Mouse (Mus musculus) CH12.LX (cell line): ENCODE results near the gene Rhobtb3. TPM values are rescaled to one million over a fixed set of nuclear protein-coding genes. Genes with fewer than 3 reads are reported as not detected.

ENCODE experiments used
- DNase-seq: peaks from one replicate; pipeline ENCODE4 v3.0.0-alpha.2; 2013; ENCODE audit errors: extremely low read depth
- H3K27ac ChIP-seq: 2 replicates; pipeline ENCODE4 v1.5.1; 2012; ENCODE audit warnings: low read depth, mild to moderate bottlenecking, control low read depth, moderate library complexity; ENCODE audit not compliant: insufficient read depth
- H3K27me3 ChIP-seq: replicated peaks from 2 replicates; pipeline ENCODE3; 2012; ENCODE audit warnings: inconsistent platforms
- H3K36me3 ChIP-seq, 2 experiments: replicated peaks in 1 of 2; 2 replicates each; pipeline versions ENCODE3 to v1.6.1; 2012; ENCODE audit warnings: inconsistent platforms in 1 of 2, low read length in 1 of 2, mild to moderate bottlenecking in 1 of 2, mixed read lengths in 1 of 2, moderate library complexity in 1 of 2; ENCODE audit not compliant: control insufficient read depth in 1 of 2, insufficient read depth in 1 of 2
- H3K4me1 ChIP-seq, 2 experiments: 2 replicates each; pipeline ENCODE4 v1.6.1; 2012; ENCODE audit warnings: inconsistent platforms in 1 of 2, moderate library complexity in 1 of 2; ENCODE audit not compliant: insufficient read depth in 2 of 2, control insufficient read depth in 1 of 2
- H3K4me2 ChIP-seq: 2 replicates; pipeline ENCODE4 v1.6.1; 2012; ENCODE audit warnings: low read depth, mild to moderate bottlenecking, control low read depth; ENCODE audit not compliant: poor library complexity, insufficient read depth, severe bottlenecking
- H3K4me3 ChIP-seq, 3 experiments: fragments of 150-350 bp in 1 of 3; sonication (generic) in 1 of 3; replicated peaks in 1 of 3; 2 replicates each; pipeline versions ENCODE3 to v1.5.1; 2011 to 2012; ENCODE audit warnings: low read depth in 2 of 3, low read length in 2 of 3, mild to moderate bottlenecking in 2 of 3, moderate library complexity in 2 of 3, control low read depth in 1 of 3, improper control_type of control experiment in 1 of 3, inconsistent platforms in 1 of 3, mixed read lengths in 1 of 3; ENCODE audit not compliant: poor library complexity in 1 of 3
- H3K79me2 ChIP-seq: replicated peaks from 2 replicates; pipeline ENCODE4 v1.6.1; 2012; ENCODE audit warnings: mild to moderate bottlenecking, moderate library complexity; ENCODE audit not compliant: control insufficient read depth, poor library complexity, insufficient read depth, severe bottlenecking; ENCODE audit errors: extremely low read depth
- H3K9ac ChIP-seq: 2 replicates; pipeline ENCODE4 v1.6.1; 2012; ENCODE audit warnings: low read depth, mild to moderate bottlenecking, control low read depth, moderate library complexity; ENCODE audit not compliant: insufficient read depth
- H3K9me3 ChIP-seq: replicated peaks from 2 replicates; pipeline ENCODE3; 2012; ENCODE audit warnings: low read length, inconsistent platforms, mixed read lengths
- BHLHE40 ChIP-seq: IDR thresholded peaks from 2 replicates; pipeline ENCODE4 v1.6.1; 2011; ENCODE audit warnings: mild to moderate bottlenecking, low read depth, low read length, improper control_type of control experiment
- CHD1 ChIP-seq: IDR thresholded peaks from 2 replicates; pipeline ENCODE4 v1.6.1; 2012; ENCODE audit warnings: low read depth, low read length, improper control_type of control experiment, inconsistent platforms
- EP300 ChIP-seq: IDR thresholded peaks from 2 replicates; pipeline ENCODE4 v1.6.1; 2011; ENCODE audit warnings: low read length, improper control_type of control experiment
- HCFC1 ChIP-seq: IDR thresholded peaks from 2 replicates; pipeline ENCODE4 v1.6.1; 2012; ENCODE audit warnings: low read depth, mild to moderate bottlenecking, inconsistent platforms, low read length, improper control_type of control experiment
- IRF4 ChIP-seq: IDR thresholded peaks from 2 replicates; pipeline ENCODE4 v1.6.1; 2014; ENCODE audit warnings: low read depth, mild to moderate bottlenecking, inconsistent platforms, low read length, improper control_type of control experiment
- JUN ChIP-seq: IDR thresholded peaks from 2 replicates; pipeline ENCODE4 v1.6.1; 2011; ENCODE audit warnings: low read depth, mild to moderate bottlenecking, low read length, improper control_type of control experiment, moderate library complexity; ENCODE audit not compliant: insufficient read depth
- JUND ChIP-seq: conservative IDR thresholded peaks from 2 replicates; pipeline ENCODE4 v1.6.1; 2011; ENCODE audit warnings: low read depth, low read length, improper control_type of control experiment
- MAFK ChIP-seq: IDR thresholded peaks from 2 replicates; pipeline ENCODE4 v1.6.1; 2011; ENCODE audit warnings: low read length, improper control_type of control experiment; ENCODE audit not compliant: insufficient replicate concordance
- MAX ChIP-seq: IDR thresholded peaks from 2 replicates; pipeline ENCODE4 v1.6.1; 2011; ENCODE audit warnings: low read length, improper control_type of control experiment
- MAZ ChIP-seq: IDR thresholded peaks from 2 replicates; pipeline ENCODE4 v1.6.1; 2012; ENCODE audit warnings: low read depth, mild to moderate bottlenecking, inconsistent platforms, low read length, improper control_type of control experiment, moderate library complexity
- MEF2A ChIP-seq: IDR thresholded peaks from 2 replicates; pipeline ENCODE4 v1.6.1; 2014; ENCODE audit warnings: low read depth, mild to moderate bottlenecking, inconsistent platforms, low read length, improper control_type of control experiment, borderline replicate concordance
- NELFE ChIP-seq: IDR thresholded peaks from 2 replicates; pipeline ENCODE4 v1.6.1; 2011; ENCODE audit warnings: low read depth, low read length, improper control_type of control experiment
- POLR2A ChIP-seq: IDR thresholded peaks from 2 replicates; pipeline ENCODE4 v1.6.1; 2011; ENCODE audit warnings: low read depth, mild to moderate bottlenecking, improper control_type of control experiment, low read length
- POLR2AphosphoS2 ChIP-seq: IDR thresholded peaks from 2 replicates; pipeline ENCODE4 v1.6.1; 2011; ENCODE audit warnings: low read depth, low read length, improper control_type of control experiment
- RAD21 ChIP-seq: IDR thresholded peaks from 2 replicates; pipeline ENCODE4 v1.6.1; 2011; ENCODE audit warnings: low read depth, mild to moderate bottlenecking, low read length, improper control_type of control experiment, moderate library complexity
- RCOR1 ChIP-seq: conservative IDR thresholded peaks from 2 replicates; pipeline ENCODE4 v1.6.1; 2012; ENCODE audit warnings: low read depth, mild to moderate bottlenecking, inconsistent platforms, low read length, improper control_type of control experiment
- SIN3A ChIP-seq: IDR thresholded peaks from 2 replicates; pipeline ENCODE4 v1.6.1; 2012; ENCODE audit warnings: low read length, improper control_type of control experiment, inconsistent platforms
- USF1 ChIP-seq: IDR thresholded peaks from 2 replicates; pipeline ENCODE4 v1.6.1; 2014; ENCODE audit warnings: low read depth, mild to moderate bottlenecking, inconsistent platforms, low read length, improper control_type of control experiment
- USF2 ChIP-seq: conservative IDR thresholded peaks from 2 replicates; pipeline ENCODE4 v1.6.1; 2011; ENCODE audit warnings: low read depth, low read length, improper control_type of control experiment
- ZC3H11A ChIP-seq: IDR thresholded peaks from 2 replicates; pipeline ENCODE4 v1.6.1; 2012; ENCODE audit warnings: low read depth, mild to moderate bottlenecking, inconsistent platforms, low read length, improper control_type of control experiment
- dilution Hi-C: fragments of 300-500 bp; cut with MboI; formaldehyde crosslinking; loops from 2 replicates; pipeline ENCODE4 v1.14.3; 2020; ENCODE audit warnings: low sequenced_read_pairs; ENCODE audit not compliant: extremely low pct_unique_long_range_greater_than_20kb, extremely low pct_ligation_motif_present
- in situ Hi-C: fragments of 300-500 bp; cut with MboI; formaldehyde crosslinking; loops from 3 replicates; pipeline ENCODE4 v1.14.3; 2019; ENCODE audit warnings: low sequenced_read_pairs, low pct_ligation_motif_present, low pct_unique_long_range_greater_than_20kb, mixed read lengths
- polyA plus RNA-seq: library from polyadenylated mRNA; unstranded; fragments of >175 nt; gene quantifications from 2 replicates; pipeline ENCODE4 v1.2.1, GENCODE M21; 2012; ENCODE audit warnings: low read depth; ENCODE audit not compliant: insufficient read length
- total RNA-seq, 2 experiments: library from RNA; depleted of rRNA; stranded (reverse); fragments of 300-350 nt in 1 of 2; fragments of >200 nt in 1 of 2; gene quantifications; 2 replicates each; pipeline ENCODE4 v1.2.3; 2012 to 2014

Rhobtb3 gene
- total and polyA plus RNA-seq, 3 experiments = 2.0 to 3.6 (median 3.4) TPM

DNA sequence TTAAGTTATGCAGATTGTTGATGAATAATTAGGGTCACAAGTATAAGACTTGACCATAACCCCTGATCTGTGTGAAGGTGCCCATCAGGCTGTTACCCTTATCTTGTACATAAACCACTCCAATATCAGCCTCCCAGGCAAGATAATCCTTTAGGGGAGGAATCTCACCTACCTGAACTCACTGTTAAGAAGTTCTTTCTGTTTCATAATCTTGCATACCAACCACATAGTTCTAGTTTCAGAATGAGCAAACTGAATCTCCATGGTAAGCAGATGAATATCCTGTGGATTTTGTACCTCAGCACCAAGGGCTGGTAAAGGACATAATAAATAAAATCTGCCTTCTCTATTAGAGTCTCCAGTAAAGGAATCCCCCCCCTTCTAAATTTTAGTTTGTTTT, 111.0 kb downstream of the Rhobtb3 start:
- in situ Hi-C loops = no loop called here
- Histone ChIP-seq H3K9ac (no peak overlapping the region), H3K79me2 (no peaks in the 10 kb centered on the region), H3K27me3 (no peaks in the 10 kb centered on the region), H3K4me1 (peaks cover 4 to 24% of the 10 kb centered on the region in 2 experiments; a peak in 3 of 4 replicates)
- TF ChIP-seq IRF4 (peak; percentile 91), JUND (peak; percentile 90), SIN3A (no peak), MEF2A (no peak), POLR2AphosphoS2 (no peak), JUN (peak; percentile 69), RCOR1 (no peak), EP300 (peak; percentile 87), USF2 (no peak), NELFE (no peak), MAFK (no peak), MAZ (no peak), RAD21 (no peak)
- TF ChIP-seq, all 38 proteins: peak for 4
- no peaks in the 10 kb centered on the region for H3K36me3 ChIP-seq
- H3K27ac ChIP-seq = no peak overlapping the region; the same call in 1 of the 2 replicates
- no peak overlapping the region for H3K4me3 ChIP-seq
- dilution Hi-C loops = no loop called here
- peak overlapping the region; percentile 50; the same call in 1 of the 2 replicates for H3K4me2 ChIP-seq
- no peaks in the 10 kb centered on the region for H3K9me3 ChIP-seq
- peak; percentile 40 for DNase-seq

GRCm38 (mm10) chr13:75831710-75832109, 112.0 kb downstream of the Rhobtb3 start:
- no peak for DNase-seq
- Histone ChIP-seq H3K4me1 (peaks cover 4 to 24% of the 10 kb centered on the region in 2 experiments; a peak in 3 of 4 replicates), H3K79me2 (no peaks in the 10 kb centered on the region), H3K9me3 (no peaks in the 10 kb centered on the region), H3K27me3 (no peaks in the 10 kb centered on the region), H3K9ac (no peak overlapping the region), H3K4me2 (no peak overlapping the region), H3K4me3 (no peak overlapping the region), H3K27ac (no peak overlapping the region), H3K36me3 (no peaks in the 10 kb centered on the region)
- no peak for TF ChIP-seq ZC3H11A
- in situ Hi-C loops = no loop called here
- dilution Hi-C loops = no loop called here

DNA sequence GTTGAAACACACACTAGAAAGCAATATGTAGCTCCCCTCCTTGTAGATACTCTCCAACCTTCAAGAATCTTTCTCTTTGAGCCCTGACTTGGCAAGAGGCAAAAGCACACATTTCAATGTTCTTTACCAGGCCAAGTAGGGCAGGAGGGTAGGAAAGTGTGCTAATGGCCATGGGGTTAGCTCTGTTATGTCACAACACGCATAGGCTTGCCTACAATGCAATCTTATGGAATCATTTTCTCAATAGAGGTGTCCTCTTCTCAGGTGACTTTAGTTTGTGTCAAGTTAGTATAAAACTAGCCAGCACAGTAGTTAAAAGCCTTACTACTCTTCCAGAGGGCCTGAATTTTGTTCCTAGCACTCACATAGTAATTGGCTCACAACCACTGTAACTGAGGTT, 113.0 kb downstream of the Rhobtb3 start:
- Histone ChIP-seq H3K4me3 (no peak overlapping the region), H3K4me1 (peaks cover 4 to 25% of the 10 kb centered on the region in 2 experiments; a peak in 3 of 4 replicates), H3K36me3 (no peaks in the 10 kb centered on the region), H3K79me2 (no peaks in the 10 kb centered on the region), H3K9me3 (no peaks in the 10 kb centered on the region), H3K9ac (no peak overlapping the region), H3K27me3 (no peaks in the 10 kb centered on the region), H3K4me2 (no peak overlapping the region), H3K27ac (no peak overlapping the region)
- in situ Hi-C loops (no loop called here), dilution Hi-C loops (no loop called here)
- TF ChIP-seq USF2 (no peak), USF1 (no peak), POLR2A (no peak), MAX (no peak), NELFE (no peak), CHD1 (no peak), HCFC1 (no peak), BHLHE40 (no peak)
- DNase-seq = no peak
